Mouse (Mus musculus) thymus, adult 2 months (tissue): ENCODE data around the gene Gm11361. TPM values are rescaled to one million over a fixed set of nuclear protein-coding genes. Genes with fewer than 3 reads are reported as not detected.

Source experiments
- DNase-seq: peaks from one replicate; pipeline ENCODE4 v3.0.0; 2021
- H3K27ac ChIP-seq: fragments of 200-500 bp; 2 replicates; pipeline ENCODE4 v1.5.1; 2012; ENCODE audit warnings: low read length, control low read depth; ENCODE audit not compliant: control insufficient read depth, insufficient read depth
- H3K27me3 ChIP-seq: fragments of 200-500 bp; 2 replicates; pipeline ENCODE4 v1.6.1; 2012; ENCODE audit warnings: mild to moderate bottlenecking, low read length, moderate library complexity, mixed read lengths; ENCODE audit not compliant: control insufficient read depth, insufficient read depth
- H3K36me3 ChIP-seq: fragments of 200-500 bp; 2 replicates; pipeline ENCODE4 v1.6.1; 2012; ENCODE audit warnings: mild to moderate bottlenecking, low read length, moderate library complexity; ENCODE audit not compliant: control insufficient read depth, insufficient read depth
- H3K4me1 ChIP-seq: fragments of 200-500 bp; replicated peaks from 2 replicates; pipeline ENCODE4 v1.6.1; 2012; ENCODE audit warnings: low read length; ENCODE audit not compliant: control insufficient read depth, insufficient read depth
- H3K4me3 ChIP-seq: fragments of 200-500 bp; 2 replicates; pipeline ENCODE4 v1.5.1; 2012; ENCODE audit warnings: mild to moderate bottlenecking, low read length, control low read depth, moderate library complexity; ENCODE audit not compliant: control insufficient read depth, insufficient read depth
- CTCF ChIP-seq: fragments of 200-500 bp; IDR thresholded peaks from 2 replicates; pipeline ENCODE4 v1.5.1; 2012; ENCODE audit warnings: mild to moderate bottlenecking, control low read depth, low read length, moderate library complexity, borderline replicate concordance; ENCODE audit not compliant: control insufficient read depth, poor library complexity, insufficient read depth; ENCODE audit errors: extremely low read depth
- POLR2A ChIP-seq: fragments of 200-500 bp; IDR thresholded peaks from 2 replicates; pipeline ENCODE4 v1.6.1; 2012; ENCODE audit warnings: mild to moderate bottlenecking, low read length, control low read depth, moderate library complexity; ENCODE audit not compliant: control insufficient read depth, poor library complexity, insufficient read depth; ENCODE audit errors: extremely low read depth
- WGBS: fragments of 180-500 bp; shearing (Covaris S2); methylation state at CpG from one replicate; pipeline ENCODE4 v1.1.7; 2018; 5-methylcytosine and 5-hydroxymethylcytosine counted together
- polyA plus RNA-seq: library from polyadenylated mRNA; depleted of rRNA; stranded (reverse); fragments of >200 nt; gene quantifications from 2 replicates; pipeline ENCODE4 v1.2.3, GENCODE M21; 2012; rRNA removed

Gm11361 gene
- polyA plus RNA-seq, 1 experiment: 1.0 TPM

GRCm38 (mm10) chr13:28297577-28297976, 40.2 kb downstream of the Gm11361 start:
- H3K4me3 ChIP-seq: no peak overlapping the region
- DNase-seq: no peak

More at GRCm38 (mm10) chr13:28297577-28297976, 40.2 kb downstream of the Gm11361 start:
- Histone ChIP-seq H3K27ac (no peak overlapping the region), H3K27me3 (no peaks in the 10 kb centered on the region), H3K4me1 (no peaks in the 10 kb centered on the region), H3K36me3 (no peaks in the 10 kb centered on the region)
- WGBS: 88% methylated on average over 2 of the region's 2 CpGs
- TF ChIP-seq CTCF (no peak), POLR2A (no peak)

Other genes with a start within 250 kb of the Gm11361 start
- not detected in 2 replicates for gene Prl4a1, start 241.3 kb upstream of the Gm11361 start, polyA plus RNA-seq
- gene Prl5a1, start 115.0 kb upstream of the Gm11361 start, polyA plus RNA-seq: not detected in 2 replicates